Mouse (Mus musculus): ENCODE results near the gene Myh2. TPM values are rescaled to one million over a fixed set of nuclear protein-coding genes. Genes with fewer than 3 reads are reported as not detected.

Gene Myh2
- polyA plus RNA-seq, 1 experiment from 2014 or later = 0.33 TPM

GRCm38 (mm10) chr11:67143065-67143464, 27.8 kb upstream of the Myh2 start:
- WGBS = 85% methylated on average over 5 of the region's 5 CpGs
- no peaks in the 10 kb centered on the region for H3K4me1 ChIP-seq (ENCODE audit: control insufficient read depth, insufficient read depth, low read length)
- no peaks in the 10 kb centered on the region for H3K27me3 ChIP-seq (ENCODE audit: control insufficient read depth, insufficient read depth, low read length)
- no peak for ATAC-seq (ENCODE audit: low read depth)
- no peak overlapping the region for H3K4me3 ChIP-seq (ENCODE audit: low read depth, low read length)
- H3K36me3 ChIP-seq (ENCODE audit: control insufficient read depth, insufficient read depth, low read length) = no peaks in the 10 kb centered on the region
- H3K9me3 ChIP-seq (ENCODE audit: control insufficient read depth, low read length) = no peaks in the 10 kb centered on the region
- H3K27ac ChIP-seq (ENCODE audit: low read depth, low read length) = no peak overlapping the region
- no peak overlapping the region for H3K9ac ChIP-seq (replicated peaks; ENCODE audit: low read depth, low read length)
- no peak overlapping the region for H3K4me2 ChIP-seq (ENCODE audit: low read depth, low read length)

- Histone ChIP-seq H3K27me3 (ENCODE audit: control insufficient read depth, insufficient read depth, low read length) (no peaks in the 10 kb centered on the region), H3K4me3 (ENCODE audit: low read depth, low read length) (no peak overlapping the region), H3K4me2 (ENCODE audit: low read depth, low read length) (no peak overlapping the region), H3K36me3 (ENCODE audit: control insufficient read depth, insufficient read depth, low read length) (no peaks in the 10 kb centered on the region), H3K9ac (replicated peaks; ENCODE audit: low read depth, low read length) (no peak overlapping the region), H3K27ac (ENCODE audit: low read depth, low read length) (no peak overlapping the region), H3K9me3 (ENCODE audit: control insufficient read depth, low read length) (no peaks in the 10 kb centered on the region), H3K4me1 (ENCODE audit: control insufficient read depth, insufficient read depth, low read length) (no peaks in the 10 kb centered on the region)
- ATAC-seq (ENCODE audit: low read depth) = no peak
- 85% methylated on average over 4 of the region's 4 CpGs for whole genome bisulfite sequencing
Observed at GRCm38 (mm10) chr11:67143863-67144498, 26.8 kb upstream of the Myh2 start.

GRCm38 (mm10) chr11:67144559-67145265, 26.1 kb upstream of the Myh2 start:
- H3K27me3 ChIP-seq (ENCODE audit: control insufficient read depth, insufficient read depth, low read length) = no peaks in the 10 kb centered on the region
- H3K9me3 ChIP-seq (ENCODE audit: control insufficient read depth, low read length) = no peaks in the 10 kb centered on the region
- WGBS = 71% methylated on average over 6 of the region's 6 CpGs
- no peak overlapping the region for H3K27ac ChIP-seq (ENCODE audit: low read depth, low read length)
- no peak for ATAC-seq (ENCODE audit: low read depth)
- H3K9ac ChIP-seq (replicated peaks; ENCODE audit: low read depth, low read length) = no peak overlapping the region
- no peak overlapping the region for H3K4me2 ChIP-seq (ENCODE audit: low read depth, low read length)
- no peaks in the 10 kb centered on the region for H3K4me1 ChIP-seq (ENCODE audit: control insufficient read depth, insufficient read depth, low read length)
- H3K4me3 ChIP-seq (ENCODE audit: low read depth, low read length) = no peak overlapping the region
- H3K36me3 ChIP-seq (ENCODE audit: control insufficient read depth, insufficient read depth, low read length) = no peaks in the 10 kb centered on the region

- no peaks in the 10 kb centered on the region for H3K27me3 ChIP-seq (ENCODE audit: control insufficient read depth, insufficient read depth, low read length)
- no peak overlapping the region for H3K27ac ChIP-seq (ENCODE audit: low read depth, low read length)
- no peaks in the 10 kb centered on the region for H3K36me3 ChIP-seq (ENCODE audit: control insufficient read depth, insufficient read depth, low read length)
- no peak overlapping the region for H3K4me3 ChIP-seq (ENCODE audit: low read depth, low read length)
- H3K9ac ChIP-seq (replicated peaks; ENCODE audit: low read depth, low read length) = no peak overlapping the region
- H3K4me2 ChIP-seq (ENCODE audit: low read depth, low read length) = no peak overlapping the region
- no peak for ATAC-seq (ENCODE audit: low read depth)
- no peaks in the 10 kb centered on the region for H3K9me3 ChIP-seq (ENCODE audit: control insufficient read depth, low read length)
- WGBS = 85% methylated on average over 5 of the region's 5 CpGs
- no peaks in the 10 kb centered on the region for H3K4me1 ChIP-seq (ENCODE audit: control insufficient read depth, insufficient read depth, low read length)
Observed at GRCm38 (mm10) chr11:67145482-67146408, 25.1 kb upstream of the Myh2 start.

GRCm38 (mm10) chr11:67146409-67147282, 24.2 kb upstream of the Myh2 start:
- Histone ChIP-seq H3K4me2 (ENCODE audit: low read depth, low read length) (no peak overlapping the region), H3K9me3 (ENCODE audit: control insufficient read depth, low read length) (no peaks in the 10 kb centered on the region), H3K4me3 (ENCODE audit: low read depth, low read length) (no peak overlapping the region), H3K4me1 (ENCODE audit: control insufficient read depth, insufficient read depth, low read length) (no peaks in the 10 kb centered on the region), H3K27ac (ENCODE audit: low read depth, low read length) (no peak overlapping the region), H3K9ac (replicated peaks; ENCODE audit: low read depth, low read length) (no peak overlapping the region), H3K27me3 (ENCODE audit: control insufficient read depth, insufficient read depth, low read length) (no peaks in the 10 kb centered on the region), H3K36me3 (ENCODE audit: control insufficient read depth, insufficient read depth, low read length) (no peaks in the 10 kb centered on the region)
- no peak for ATAC-seq (ENCODE audit: low read depth)
- 92% methylated on average over 4 of the region's 4 CpGs for WGBS

GRCm38 (mm10) chr11:67147283-67147921, 23.4 kb upstream of the Myh2 start:
- 91% methylated on average over 12 of the region's 12 CpGs for WGBS

GRCm38 (mm10) chr11:67148286-67149012, 22.4 kb upstream of the Myh2 start:
- Histone ChIP-seq H3K27me3 (ENCODE audit: control insufficient read depth, insufficient read depth, low read length) (no peaks in the 10 kb centered on the region), H3K36me3 (ENCODE audit: control insufficient read depth, insufficient read depth, low read length) (no peaks in the 10 kb centered on the region), H3K4me2 (ENCODE audit: low read depth, low read length) (no peak overlapping the region), H3K4me1 (ENCODE audit: control insufficient read depth, insufficient read depth, low read length) (no peaks in the 10 kb centered on the region), H3K9me3 (ENCODE audit: control insufficient read depth, low read length) (no peaks in the 10 kb centered on the region), H3K27ac (ENCODE audit: low read depth, low read length) (no peak overlapping the region), H3K4me3 (ENCODE audit: low read depth, low read length) (no peak overlapping the region), H3K9ac (replicated peaks; ENCODE audit: low read depth, low read length) (no peak overlapping the region)
- 92% methylated on average over 4 of the region's 4 CpGs for WGBS
- ATAC-seq (ENCODE audit: low read depth) = no peak

More at GRCm38 (mm10) chr11:67147283-67147921, 23.4 kb upstream of the Myh2 start:
- Histone ChIP-seq H3K4me3 (ENCODE audit: low read depth, low read length) (no peak overlapping the region), H3K9ac (replicated peaks; ENCODE audit: low read depth, low read length) (no peak overlapping the region), H3K4me2 (ENCODE audit: low read depth, low read length) (no peak overlapping the region), H3K36me3 (ENCODE audit: control insufficient read depth, insufficient read depth, low read length) (no peaks in the 10 kb centered on the region), H3K9me3 (ENCODE audit: control insufficient read depth, low read length) (no peaks in the 10 kb centered on the region), H3K4me1 (ENCODE audit: control insufficient read depth, insufficient read depth, low read length) (no peaks in the 10 kb centered on the region), H3K27me3 (ENCODE audit: control insufficient read depth, insufficient read depth, low read length) (no peaks in the 10 kb centered on the region), H3K27ac (ENCODE audit: low read depth, low read length) (no peak overlapping the region)
- no peak for ATAC-seq (ENCODE audit: low read depth)

- Histone ChIP-seq H3K27ac (ENCODE audit: low read depth, low read length) (no peak overlapping the region), H3K27me3 (ENCODE audit: control insufficient read depth, insufficient read depth, low read length) (no peaks in the 10 kb centered on the region), H3K4me1 (ENCODE audit: control insufficient read depth, insufficient read depth, low read length) (no peaks in the 10 kb centered on the region), H3K4me2 (ENCODE audit: low read depth, low read length) (no peak overlapping the region), H3K9ac (replicated peaks; ENCODE audit: low read depth, low read length) (no peak overlapping the region), H3K36me3 (ENCODE audit: control insufficient read depth, insufficient read depth, low read length) (no peaks in the 10 kb centered on the region), H3K9me3 (ENCODE audit: control insufficient read depth, low read length) (no peaks in the 10 kb centered on the region), H3K4me3 (ENCODE audit: low read depth, low read length) (no peak overlapping the region)
- ATAC-seq (ENCODE audit: low read depth) = no peak
- WGBS = 94% methylated on average over 2 of the region's 2 CpGs
Observed at GRCm38 (mm10) chr11:67150237-67150636, 20.6 kb upstream of the Myh2 start.
